Mouse (Mus musculus) ES-E14 (cell line): ENCODE measurements around the gene Zfp362. TPM values are rescaled to one million over a fixed set of nuclear protein-coding genes. Genes with fewer than 3 reads are reported as not detected.

ENCODE experiments used
- DNase-seq: peaks from one replicate; pipeline ENCODE4 v3.0.0-alpha.2; 2013; ENCODE audit warnings: low read depth, low spot score
- H3K27ac ChIP-seq: 2 replicates; pipeline ENCODE4 v1.5.1; 2012; ENCODE audit warnings: low read depth, mild to moderate bottlenecking, low read length, moderate library complexity, mixed read lengths; ENCODE audit not compliant: poor library complexity, insufficient read depth, severe bottlenecking
- H3K36me3 ChIP-seq: 2 replicates; pipeline ENCODE4 v1.6.1; 2012; ENCODE audit warnings: mild to moderate bottlenecking, low read length, moderate library complexity, mixed read lengths; ENCODE audit not compliant: control insufficient read depth, poor library complexity, insufficient read depth, severe bottlenecking
- H3K4me1 ChIP-seq, 2 experiments: fragments of 150-350 bp in 1 of 2; sonication (generic) in 1 of 2; 2 replicates each; pipeline ENCODE4 v1.6.1; 2012; ENCODE audit warnings: low read length in 2 of 2, mild to moderate bottlenecking in 1 of 2, mixed read lengths in 1 of 2; ENCODE audit not compliant: control insufficient read depth in 2 of 2, insufficient read depth in 2 of 2, poor library complexity in 1 of 2
- H3K4me3 ChIP-seq, 2 experiments: fragments of 150-350 bp in 1 of 2; sonication (generic) in 1 of 2; 2 replicates each; pipeline ENCODE4 v1.5.1; 2012; ENCODE audit warnings: low read length in 2 of 2, low read depth in 1 of 2, mild to moderate bottlenecking in 1 of 2, mixed read lengths in 1 of 2; ENCODE audit not compliant: insufficient read depth in 1 of 2, poor library complexity in 1 of 2, severe bottlenecking in 1 of 2
- H3K9ac ChIP-seq: 2 replicates; pipeline ENCODE4 v1.6.1; 2012; ENCODE audit warnings: low read depth, mild to moderate bottlenecking, low read length, mixed read lengths; ENCODE audit not compliant: poor library complexity, insufficient read depth, severe bottlenecking
- H3K9me3 ChIP-seq: fragments of 150-350 bp; sonication (generic); 2 replicates; pipeline ENCODE4 v1.6.1; 2012; ENCODE audit warnings: low read depth, mild to moderate bottlenecking, low read length; ENCODE audit not compliant: control insufficient read depth, insufficient read depth
- CHD2 ChIP-seq: IDR thresholded peaks from 2 replicates; pipeline ENCODE4 v1.6.1; 2014; ENCODE audit warnings: mild to moderate bottlenecking, low read depth, low read length, inconsistent platforms
- HCFC1 ChIP-seq: IDR thresholded peaks from 2 replicates; pipeline ENCODE4 v1.6.1; 2012; ENCODE audit warnings: low read length, inconsistent platforms, borderline replicate concordance; ENCODE audit not compliant: insufficient read depth
- MAFK ChIP-seq: IDR thresholded peaks from 2 replicates; pipeline ENCODE4 v1.6.1; 2014; ENCODE audit warnings: mild to moderate bottlenecking, low read depth, low read length, inconsistent platforms; ENCODE audit not compliant: insufficient read depth
- ZC3H11A ChIP-seq: IDR thresholded peaks from 2 replicates; pipeline ENCODE4 v1.6.1; 2012; ENCODE audit warnings: low read depth, mild to moderate bottlenecking, inconsistent platforms, low read length, borderline replicate concordance
- ZNF384 ChIP-seq: IDR thresholded peaks from 2 replicates; pipeline ENCODE4 v1.6.1; 2012; ENCODE audit warnings: low read depth, low read length, inconsistent platforms
- in situ Hi-C, 2 experiments: fragments of 600-800 bp; cut with MboI; formaldehyde crosslinking; loops; one replicate each; pipeline ENCODE4 v1.15.1; 2025; ENCODE audit warnings: low sequenced_read_pairs in 2 of 2, inconsistent platforms in 1 of 2; ENCODE audit not compliant: unreplicated experiment in 2 of 2
- total RNA-seq: library from RNA; depleted of rRNA; stranded (reverse); fragments of 300-350 nt; gene quantifications from 2 replicates; pipeline ENCODE4 v1.2.3, GENCODE M21; 2012

The Zfp362 gene
- total RNA-seq, 1 experiment, result 1.5 TPM

GRCm38 (mm10) chr4:128782645-128783044 is 23.2 kb downstream of the Zfp362 start:
- Histone ChIP-seq H3K9ac (no peak overlapping the region), H3K27ac (no peak overlapping the region), H3K4me1 (peaks cover 0 to 2% of the 10 kb centered on the region in 2 experiments; a peak in 1 of 4 replicates), H3K4me3 (no peak overlapping the region), H3K9me3 (no peaks in the 10 kb centered on the region), H3K36me3 (no peaks in the 10 kb centered on the region; the same call in 1 of the 2 replicates)
- in situ Hi-C loops, result no loop called here
- TF ChIP-seq CHD2 (no peak), ZC3H11A (no peak), HCFC1 (no peak), MAFK (no peak), ZNF384 (no peak)
- no peak for DNase-seq

- peaks cover 0 to 2% of the 10 kb centered on the region in 2 experiments; a peak in 1 of 4 replicates for H3K4me1 ChIP-seq
- H3K4me3 ChIP-seq, result no peak overlapping the region
- no peaks in the 10 kb centered on the region for H3K9me3 ChIP-seq
- in situ Hi-C loops, result no loop called here
- TF ChIP-seq HCFC1, result no peak
- TF ChIP-seq MAFK, result no peak
- TF ChIP-seq CHD2, result no peak
- no peak for TF ChIP-seq ZC3H11A
- no peak for TF ChIP-seq ZNF384
- no peak overlapping the region for H3K27ac ChIP-seq
- H3K9ac ChIP-seq, result no peak overlapping the region
- no peak for DNase-seq
- H3K36me3 ChIP-seq, result no peaks in the 10 kb centered on the region; the same call in 1 of the 2 replicates
These were observed 23.8 kb downstream of the Zfp362 start for GRCm38 (mm10) chr4:128782037-128782436.

- no peak overlapping the region for H3K27ac ChIP-seq
- DNase-seq, result no peak
- 0 out of 4 replicates have a peak overlapping the region, but pooled peaks of 1 of the 2 experiments have one; percentile 17 for H3K4me3 ChIP-seq
- H3K9me3 ChIP-seq, result no peaks in the 10 kb centered on the region
- in situ Hi-C loops, result no loop called here
- no peak overlapping the region for H3K9ac ChIP-seq
- no peaks in the 10 kb centered on the region for H3K36me3 ChIP-seq
- TF ChIP-seq CHD2, result no peak
- no peak for TF ChIP-seq HCFC1
- H3K4me1 ChIP-seq, result no peaks in the 10 kb centered on the region
These were observed 28.3 kb downstream of the Zfp362 start for GRCm38 (mm10) chr4:128777593-128777992.

DNA sequence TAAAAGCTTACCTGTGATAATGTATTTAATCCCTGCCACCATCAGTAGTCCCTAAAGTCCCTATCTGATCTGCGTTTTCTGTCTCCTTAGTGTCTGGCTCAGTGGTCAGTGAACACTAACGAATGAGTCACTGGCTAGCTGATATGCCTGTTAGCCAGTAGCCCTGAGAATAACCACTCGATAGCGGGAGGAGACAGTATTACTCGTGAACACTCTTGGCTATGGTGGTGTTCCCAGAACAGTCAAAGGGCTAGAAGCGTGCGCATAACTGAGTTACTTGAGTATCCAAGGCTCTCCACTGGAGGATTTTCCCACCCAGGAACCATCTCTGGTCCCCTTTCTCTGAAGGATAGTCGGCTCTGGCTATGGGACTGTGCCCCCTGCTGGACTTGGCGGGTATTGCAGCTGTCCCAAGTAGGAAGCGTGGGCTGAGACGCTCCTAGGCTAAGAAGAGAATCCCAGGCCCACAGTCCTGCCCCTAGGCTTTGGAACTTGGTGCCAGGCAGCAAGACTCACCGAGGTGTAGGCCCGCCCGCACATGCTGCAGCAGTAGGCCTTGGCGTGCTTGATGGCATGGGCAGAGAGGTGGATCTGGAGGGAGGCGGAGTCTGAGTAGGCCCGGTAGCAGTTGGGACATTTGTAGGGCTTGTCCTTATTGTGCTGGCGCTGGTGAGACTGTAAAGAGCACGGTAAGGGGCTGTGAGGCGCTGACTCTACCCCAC is 29.1 kb downstream of the Zfp362 start:
- DNase-seq, result peak; percentile 79

More for the DNA sequence above, 29.1 kb downstream of the Zfp362 start:
- Histone ChIP-seq H3K36me3 (no peaks in the 10 kb centered on the region), H3K9ac (no peak overlapping the region; the same call in 1 of the 2 replicates), H3K4me1 (no peaks in the 10 kb centered on the region), H3K9me3 (no peaks in the 10 kb centered on the region), H3K27ac (no peak overlapping the region), H3K4me3 (peak overlapping the region; percentile 25 to 58)
- TF ChIP-seq HCFC1, result no peak
- TF ChIP-seq ZC3H11A, result peak; percentile 18; the same call in 1 of the 2 replicates
- in situ Hi-C loops, result no loop called here
